Mouse (Mus musculus) liver, adult 2 months (tissue): Measurements from ENCODE around the gene Nmt1. TPM values are rescaled to one million over a fixed set of nuclear protein-coding genes. Genes with fewer than 3 reads are reported as not detected.

Experiments used
- DNase-seq: peaks from one replicate; pipeline ENCODE4 v3.0.0-alpha.2; 2011; ENCODE audit warnings: low read depth, low spot score; ENCODE audit errors: extremely low read depth
- H3K27ac ChIP-seq: fragments of 200-500 bp; replicated peaks from 2 replicates; pipeline ENCODE4 v1.5.1; 2012; ENCODE audit warnings: low read depth, mild to moderate bottlenecking, control low read depth, inconsistent platforms, low read length; ENCODE audit not compliant: insufficient read depth
- H3K27me3 ChIP-seq: fragments of 200-500 bp; 2 replicates; pipeline ENCODE4 v1.6.1; 2012; ENCODE audit warnings: mild to moderate bottlenecking, moderate library complexity, low read length, inconsistent platforms; ENCODE audit not compliant: control insufficient read depth, insufficient read depth
- H3K36me3 ChIP-seq: fragments of 200-500 bp; 2 replicates; pipeline ENCODE4 v1.6.1; 2012; ENCODE audit warnings: low read length, inconsistent platforms; ENCODE audit not compliant: control insufficient read depth, insufficient read depth
- H3K4me1 ChIP-seq: fragments of 200-500 bp; 2 replicates; pipeline ENCODE4 v1.6.1; 2011; ENCODE audit warnings: low read length; ENCODE audit not compliant: control insufficient read depth, insufficient read depth
- H3K4me3 ChIP-seq: fragments of 200-500 bp; 2 replicates; pipeline ENCODE4 v1.5.1; 2011; ENCODE audit warnings: low read depth, mild to moderate bottlenecking, control low read depth, low read length, moderate library complexity; ENCODE audit not compliant: insufficient read depth
- H3K79me2 ChIP-seq: fragments of 200-500 bp; 2 replicates; pipeline ENCODE4 v1.6.1; 2012; ENCODE audit warnings: inconsistent platforms, mild to moderate bottlenecking, low read length, moderate library complexity; ENCODE audit not compliant: control insufficient read depth, insufficient read depth
- H3K9ac ChIP-seq: fragments of 200-500 bp; 2 replicates; pipeline ENCODE4 v1.6.1; 2012; ENCODE audit warnings: low read depth, mild to moderate bottlenecking, control low read depth, inconsistent platforms, low read length
- CTCF ChIP-seq: fragments of 200-500 bp; IDR thresholded peaks from 2 replicates; pipeline ENCODE4 v1.5.1; 2011; ENCODE audit warnings: low read depth, low read length, control low read depth
- POLR2A ChIP-seq: fragments of 200-500 bp; IDR thresholded peaks from 2 replicates; pipeline ENCODE4 v1.6.1; 2011; ENCODE audit warnings: low read length, control low read depth; ENCODE audit not compliant: insufficient read depth; ENCODE audit errors: extremely low read depth
- WGBS: fragments of 180-500 bp; shearing (Covaris S2); methylation state at CpG from one replicate; pipeline ENCODE4 v1.1.7; 2018; 5-methylcytosine and 5-hydroxymethylcytosine counted together
- polyA plus RNA-seq: library from polyadenylated mRNA; depleted of rRNA; stranded (reverse); fragments of >200 nt; gene quantifications from 2 replicates; pipeline ENCODE4 v1.2.3, GENCODE M21; 2012; rRNA removed
- total RNA-seq: library from RNA; depleted of rRNA; stranded (reverse); fragments of >200 nt; gene quantifications from 2 replicates; pipeline ENCODE4 v1.2.3, GENCODE M21; 2014; rRNA removed

Gene Nmt1
- 16.8 and 23.9 TPM in 2 replicates for total RNA-seq
- 34.1 and 34.3 TPM in 2 replicates for polyA plus RNA-seq

DNA sequence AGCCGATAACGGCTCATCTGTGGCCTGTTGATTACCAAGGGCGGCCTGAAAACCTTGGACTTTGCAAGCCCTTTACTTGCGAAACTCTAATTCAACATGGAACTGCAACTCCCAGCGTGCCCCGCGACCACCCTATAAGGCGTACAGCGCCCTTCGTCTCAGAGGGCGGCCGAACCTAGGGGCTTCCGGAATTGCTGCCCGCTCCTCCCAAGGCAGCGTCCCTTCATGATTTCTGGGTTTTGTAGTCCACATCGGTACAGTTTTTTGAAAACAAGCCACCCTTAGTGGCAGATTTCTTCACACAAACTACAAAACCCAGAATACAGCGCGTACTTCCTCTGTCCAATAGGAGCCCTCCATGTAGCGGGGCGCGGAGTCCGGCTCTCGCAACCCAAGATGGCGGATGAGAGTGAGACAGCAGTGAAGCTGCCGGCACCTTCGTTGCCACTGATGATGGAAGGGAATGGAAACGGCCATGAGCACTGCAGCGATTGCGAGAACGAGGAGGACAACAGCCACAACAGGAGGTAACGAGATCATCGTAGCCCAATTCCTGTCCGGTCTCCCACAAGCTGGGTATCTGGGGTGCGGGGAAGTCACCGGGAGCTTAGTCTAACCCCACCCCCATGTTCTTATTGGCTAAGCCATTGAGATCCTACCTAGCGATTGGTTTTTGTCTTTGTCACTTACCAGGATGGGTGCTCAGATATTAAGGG is at the start of gene Nmt1, which contains the start of gene Dcakd:
Gene Nmt1, plus strand, starts transcription at position 15 of the 716 bp plus-strand sequence.
Gene Dcakd, minus strand, starts transcription at position 158 of the 716 bp plus-strand sequence.
- Histone ChIP-seq H3K27me3 (no peaks in the 10 kb centered on the region), H3K79me2 (peaks cover 24% of the 10 kb centered on the region; the same call in 1 of the 2 replicates), H3K9ac (peak within 1 kb of the TSS; percentile 86), H3K4me3 (peak within 1 kb of the TSS; percentile 64), H3K36me3 (peaks cover 26% of the 10 kb centered on the region), H3K4me1 (peaks cover 13% of the 10 kb centered on the region), H3K27ac (peak within 1 kb of the TSS; percentile 96)
- under 1% methylated on average over 36 of the region's 36 CpGs for WGBS
- DNase-seq, result peak; percentile 99
- TF ChIP-seq CTCF (no peak), POLR2A (peak; percentile 74)

DNA sequence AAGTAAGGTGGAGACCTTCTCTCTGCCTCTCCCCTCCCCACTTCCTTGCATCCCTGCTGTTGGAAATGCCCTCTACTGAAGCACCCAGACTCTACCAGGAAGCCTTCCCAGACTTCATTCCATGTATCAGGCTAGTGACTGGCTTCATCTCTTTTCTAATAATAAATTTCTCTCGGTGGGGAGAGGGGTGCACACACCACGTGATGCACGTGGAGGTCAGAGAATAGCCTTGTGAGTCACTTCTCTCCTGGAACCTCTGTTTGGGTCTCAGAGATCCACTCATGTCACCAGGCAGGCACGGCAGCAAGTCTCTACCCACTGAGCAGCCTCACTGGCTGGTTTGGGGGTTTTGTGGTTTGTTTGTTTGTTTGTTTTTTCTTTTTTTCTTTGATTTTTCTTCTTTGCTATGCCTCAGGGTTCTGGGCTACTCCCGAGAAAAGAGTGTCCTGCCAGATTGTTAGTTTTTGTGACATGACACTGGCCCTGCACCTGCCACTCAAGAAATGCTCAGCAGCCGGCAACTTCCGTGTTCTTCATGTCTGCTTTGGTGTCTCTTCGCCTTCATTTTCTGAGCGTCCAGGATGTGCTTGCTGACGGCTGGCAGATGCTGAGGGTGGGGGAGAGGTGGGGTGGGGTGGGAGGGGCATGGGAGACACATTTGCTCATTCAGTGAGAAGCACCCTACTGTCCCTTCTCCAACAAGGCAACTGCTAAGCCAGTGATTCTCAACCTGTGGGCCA is 46.7 kb upstream of the Nmt1 start:
- DNase-seq, result no peak
- 70% methylated on average over 10 of the region's 10 CpGs for WGBS
- Histone ChIP-seq H3K79me2 (no peaks in the 10 kb centered on the region), H3K27ac (no peak overlapping the region), H3K9ac (no peak overlapping the region), H3K27me3 (no peaks in the 10 kb centered on the region), H3K36me3 (no peaks in the 10 kb centered on the region), H3K4me1 (peaks cover 5% of the 10 kb centered on the region), H3K4me3 (no peak overlapping the region)
- TF ChIP-seq CTCF (no peak), POLR2A (no peak)

DNA sequence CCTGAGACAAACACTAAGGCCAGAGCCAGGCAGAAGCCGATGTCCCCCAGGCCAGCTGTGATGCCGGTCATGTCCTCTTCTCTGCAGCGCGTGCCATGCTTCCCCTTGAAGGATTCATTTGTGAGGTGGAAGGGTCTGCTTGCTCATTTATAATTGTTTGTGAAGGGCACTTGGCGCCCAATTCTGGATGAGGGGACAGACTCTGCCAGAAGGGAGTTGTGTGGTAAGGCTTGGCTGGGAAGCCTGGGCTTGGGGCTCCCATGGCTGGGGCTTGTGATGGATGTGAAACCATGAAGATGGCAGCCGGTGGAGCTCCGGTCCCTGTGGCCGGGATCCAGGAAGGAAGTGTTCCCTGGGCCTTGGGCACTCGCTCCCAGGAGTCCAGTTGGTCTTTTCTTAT is 43.9 kb upstream of the Nmt1 start:
- H3K27ac ChIP-seq, result no peak overlapping the region
- H3K27me3 ChIP-seq, result no peaks in the 10 kb centered on the region
- no peaks in the 10 kb centered on the region for H3K36me3 ChIP-seq
- H3K4me3 ChIP-seq, result no peak overlapping the region
- no peak for DNase-seq
- H3K4me1 ChIP-seq, result peaks cover 2% of the 10 kb centered on the region
- no peak overlapping the region for H3K9ac ChIP-seq
- WGBS, result 86% methylated on average over 9 of the region's 9 CpGs
- no peaks in the 10 kb centered on the region for H3K79me2 ChIP-seq
- no peak for TF ChIP-seq POLR2A
- TF ChIP-seq CTCF, result no peak

DNA sequence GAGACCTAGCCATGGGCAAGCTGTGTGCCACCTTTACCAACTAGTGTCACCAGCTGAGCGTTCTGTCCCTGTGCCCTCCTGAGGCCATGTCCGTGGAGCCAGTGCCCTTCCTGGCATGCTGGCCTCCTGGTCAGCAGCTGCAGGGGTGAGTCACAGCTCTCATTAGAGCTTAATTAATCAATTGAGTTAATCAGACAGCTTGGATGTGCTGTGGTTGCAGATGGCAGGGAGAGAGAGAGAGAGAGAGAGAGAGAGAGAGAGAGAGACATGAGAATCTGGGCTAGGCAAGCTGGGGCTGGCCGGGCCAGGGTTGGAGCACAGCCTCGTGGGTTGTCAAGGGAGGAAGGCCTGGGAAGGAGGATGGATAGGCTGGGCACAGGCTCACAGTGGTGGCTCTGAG is 43.4 kb upstream of the Nmt1 start:
- no peaks in the 10 kb centered on the region for H3K79me2 ChIP-seq
- H3K27me3 ChIP-seq, result no peaks in the 10 kb centered on the region
- no peak for DNase-seq
- no peaks in the 10 kb centered on the region for H3K36me3 ChIP-seq
- WGBS, result 72% methylated on average over 4 of the region's 4 CpGs
- H3K4me1 ChIP-seq, result peaks cover 2% of the 10 kb centered on the region
- H3K27ac ChIP-seq, result no peak overlapping the region
- no peak overlapping the region for H3K4me3 ChIP-seq
- TF ChIP-seq POLR2A (no peak), CTCF (no peak)
- H3K9ac ChIP-seq, result no peak overlapping the region

DNA sequence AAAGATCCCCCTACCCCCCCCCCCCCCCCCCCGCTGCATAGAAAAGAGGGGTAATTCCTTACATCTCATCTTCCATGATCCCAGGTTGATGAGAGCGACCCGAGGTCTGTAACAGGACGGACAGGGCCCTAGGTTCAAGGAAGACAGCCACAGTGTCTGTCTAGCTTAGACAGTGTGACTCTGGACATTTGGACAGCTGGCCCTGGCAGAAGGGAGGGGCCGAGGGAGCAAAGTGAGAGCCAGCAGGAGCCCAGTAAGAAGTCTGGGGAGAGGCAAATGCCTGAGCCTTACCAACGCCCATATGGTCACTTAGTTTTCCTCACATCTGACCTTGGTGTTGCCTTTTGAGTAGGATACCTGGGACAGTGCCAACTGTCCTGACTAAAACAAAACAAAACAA is 42.8 kb upstream of the Nmt1 start:
- Histone ChIP-seq H3K27me3 (no peaks in the 10 kb centered on the region), H3K36me3 (no peaks in the 10 kb centered on the region), H3K4me3 (no peak overlapping the region), H3K9ac (no peak overlapping the region), H3K27ac (no peak overlapping the region), H3K4me1 (peaks cover 2% of the 10 kb centered on the region), H3K79me2 (no peaks in the 10 kb centered on the region)
- no peak for DNase-seq
- TF ChIP-seq POLR2A (no peak), CTCF (no peak)
- 68% methylated on average over 6 of the region's 6 CpGs for WGBS

DNA sequence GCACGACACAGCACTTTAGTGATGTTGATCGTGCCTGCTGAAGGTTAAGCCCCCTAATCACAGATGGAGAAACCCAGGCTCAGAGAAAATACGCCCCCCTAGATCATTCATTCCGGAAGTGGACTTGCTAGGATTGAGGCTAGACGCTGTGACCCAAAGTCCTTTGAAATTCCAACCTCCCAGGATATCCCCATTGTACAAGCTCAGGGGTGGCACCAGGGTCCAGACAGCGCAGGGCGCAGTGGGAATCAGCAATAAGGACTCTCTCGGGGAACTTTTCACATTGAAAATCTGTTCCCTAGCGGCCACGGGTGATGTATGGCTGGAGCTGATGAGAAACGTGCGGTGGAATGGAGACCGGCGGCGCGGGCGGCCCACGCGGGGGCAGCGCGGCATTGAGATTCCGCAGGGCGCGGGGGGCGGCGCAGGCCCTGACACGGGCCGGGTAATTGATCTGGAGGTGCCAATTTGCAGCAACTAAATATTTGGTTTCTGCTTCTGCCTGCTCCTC is 38.3 kb upstream of the Nmt1 start:
- peaks cover 2% of the 10 kb centered on the region for H3K4me1 ChIP-seq
- no peaks in the 10 kb centered on the region for H3K79me2 ChIP-seq
- peak overlapping the region; percentile 14; the same call in 1 of the 2 replicates for H3K4me3 ChIP-seq
- H3K27ac ChIP-seq, result no peak overlapping the region
- no peak for TF ChIP-seq CTCF
- TF ChIP-seq POLR2A, result no peak
- H3K9ac ChIP-seq, result no peak overlapping the region
- no peaks in the 10 kb centered on the region for H3K36me3 ChIP-seq
- H3K27me3 ChIP-seq, result peaks cover 5% of the 10 kb centered on the region
- DNase-seq, result no peak
- WGBS, result 9% methylated on average over 28 of the region's 28 CpGs
